Mouse (Mus musculus): ENCODE measurements at regions not wholly inside any gene's neighbourhood (a gene's known extent, or its start where the extent isn't known, plus 50 kb on each side); places are given as distances from the start of the nearest gene placed in this dataset.

DNA sequence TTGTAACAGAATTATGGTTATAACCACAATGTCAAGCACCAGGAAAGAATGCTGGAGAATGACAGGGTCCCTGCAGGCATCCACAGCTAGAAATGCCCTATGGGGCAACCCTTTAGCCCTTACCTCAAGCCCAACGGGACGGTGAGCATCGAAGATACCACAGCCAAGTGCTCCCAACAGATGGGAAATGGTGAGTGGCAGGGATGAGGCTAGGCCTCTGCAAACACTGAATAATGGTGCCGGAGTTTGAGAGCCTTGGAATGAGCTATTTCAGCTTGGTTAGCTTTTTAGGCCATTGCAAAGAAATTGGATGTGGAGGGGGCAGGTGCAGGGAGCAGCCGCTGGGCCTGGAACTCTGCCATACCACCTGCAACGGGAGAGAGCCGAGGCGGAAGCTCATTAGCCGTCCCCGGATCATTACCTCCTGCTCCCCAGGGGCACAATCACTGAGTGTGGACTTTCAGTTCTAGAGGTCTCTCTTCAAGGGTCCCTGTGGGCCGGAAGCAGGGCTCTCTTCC lies 117.9 kb downstream of the Usp31 start:
- no peak for DNase-seq (ENCODE audit: low spot score in 2 of 2)

DNA sequence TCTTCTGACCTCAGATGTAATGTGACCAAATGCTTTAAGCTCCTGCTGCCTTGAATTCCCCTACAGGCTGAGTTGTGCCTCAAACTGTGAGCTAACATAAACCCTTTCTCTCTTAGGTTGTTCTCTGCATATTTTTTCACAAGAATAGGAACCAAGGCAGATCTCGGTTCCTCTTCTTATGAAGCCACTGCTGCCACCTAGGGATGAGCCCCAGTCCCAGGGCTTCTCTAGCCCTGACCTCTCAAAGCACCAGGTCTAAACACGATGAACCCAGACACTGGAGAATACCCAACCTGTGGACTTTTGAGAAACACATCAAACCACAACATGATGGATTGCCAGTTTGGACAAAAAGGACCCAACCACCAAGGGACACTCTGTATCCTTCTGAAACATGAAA lies 119.3 kb downstream of the Usp31 start:
- no peak for DNase-seq (ENCODE audit: low spot score in 2 of 2)

DNA sequence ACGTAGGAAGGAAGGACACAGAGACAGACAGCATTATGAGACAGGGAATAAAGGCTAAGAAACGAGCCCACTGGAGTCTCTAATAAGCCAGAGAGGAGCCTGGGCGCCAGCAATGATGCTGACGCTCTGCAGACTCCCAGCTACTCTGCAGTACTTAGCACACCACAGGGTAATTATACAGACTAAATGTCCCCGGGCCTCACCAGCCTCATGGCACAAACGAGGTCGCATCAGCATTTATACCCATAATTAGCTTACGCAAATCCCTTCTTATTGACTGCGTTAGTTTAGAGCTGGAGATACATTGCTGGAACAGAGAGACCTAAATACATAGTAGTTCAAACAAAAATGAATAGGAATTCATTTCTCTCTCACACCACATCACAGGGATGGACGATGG lies 121.3 kb downstream of the Usp31 start:
- DNase-seq (ENCODE audit: low spot score in 2 of 2), result no peak

DNA sequence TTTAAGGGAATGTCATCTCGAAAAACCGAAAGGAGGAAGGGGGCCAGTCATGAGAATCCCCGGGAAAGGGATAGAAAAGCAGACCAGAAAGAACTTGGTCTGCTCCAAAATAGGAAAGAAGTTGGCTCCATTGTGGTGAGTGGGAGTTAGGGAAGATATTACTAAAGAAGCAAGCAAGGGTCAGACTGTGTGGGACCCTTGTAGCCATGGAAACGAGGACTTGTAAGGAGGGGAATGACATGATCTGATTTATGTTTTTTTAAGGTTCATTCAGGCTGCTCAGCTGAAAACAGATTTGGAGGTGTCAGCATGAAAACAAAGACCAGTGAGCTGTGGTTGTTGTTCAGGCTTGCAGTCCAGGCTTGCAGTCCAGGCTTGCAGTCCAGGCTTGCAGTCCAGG lies 127.6 kb downstream of the Usp31 start:
- DNase-seq (ENCODE audit: low spot score in 2 of 2), result no peak

- no peak for DNase-seq (ENCODE audit: low spot score in 2 of 2)
Observed at GRCm38 (mm10) chr7:121572681-121573335, 134.2 kb downstream of the Usp31 start.

GRCm38 (mm10) chr7:121571741-121572140 lies 135.3 kb downstream of the Usp31 start:
- DNase-seq (ENCODE audit: low spot score in 2 of 2), result no peak

DNA sequence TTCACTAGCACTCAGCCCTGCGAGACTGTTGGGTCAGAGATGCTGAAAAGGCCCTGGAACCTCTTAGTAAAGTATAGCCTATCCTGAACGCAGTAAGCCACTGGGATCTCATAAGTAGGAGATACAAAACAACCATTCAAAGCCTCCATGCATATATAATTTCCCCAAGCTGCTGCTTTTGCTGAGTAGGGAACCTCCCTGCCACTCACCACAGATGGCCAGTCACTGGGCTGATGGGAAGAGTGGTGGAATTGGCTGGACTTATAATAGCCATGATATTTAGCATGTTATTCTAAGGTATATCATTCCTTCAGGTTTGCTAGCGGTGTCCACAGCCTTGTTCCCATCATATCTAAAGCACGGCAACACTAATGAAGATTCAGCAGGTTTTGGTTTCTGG lies 135.8 kb downstream of the Usp31 start:
- DNase-seq (ENCODE audit: low spot score in 2 of 2), result no peak

GRCm38 (mm10) chr7:121569248-121569647 lies 137.8 kb downstream of the Usp31 start:
- DNase-seq (ENCODE audit: low spot score in 2 of 2), result no peak

GRCm38 (mm10) chr7:121568064-121568463 lies 139.0 kb downstream of the Usp31 start:
- DNase-seq (ENCODE audit: low spot score in 2 of 2), result no peak

GRCm38 (mm10) chr7:121563526-121563925 lies 143.5 kb downstream of the Usp31 start:
- peak in 1 of 2 experiments; percentile 14 for DNase-seq (ENCODE audit: low spot score in 2 of 2)

- no peak for DNase-seq (ENCODE audit: low spot score in 2 of 2)
Observed at GRCm38 (mm10) chr7:121555420-121555819, 151.6 kb downstream of the Usp31 start.

All from gastrocnemius, postnatal 4 days (tissue).